ENCODE assay signal across 11 mouse cellular contexts in genomic region chr3:107040408-107040807, GRCm38 (mm10). TPM values are rescaled to one million over a fixed set of nuclear protein-coding genes. Genes with fewer than 3 reads are reported as not detected.
A peak's percentile ranks its signal among the peaks of the same experiment; 100 is the strongest.
DNase-seq lines count a peak whose midpoint lies in the region; ATAC-seq lines count a peak whose summit lies in the region.
"Had no signal": no experiment of that assay in that cellular context is flagged by ENCODE, and none has a peak within 500 bp of the region (broad histone marks: within the 10 kb centered on the region; RNA-seq: fewer than 3 reads in every experiment).

No protein-coding gene starts in this region.

- H3K27ac ChIP-seq in hindbrain, embryonic 11.5 days (ENCODE audit: low read depth, low read length): no peak overlapping the region
- H3K27ac ChIP-seq in midbrain, embryonic 15.5 days: no peak overlapping the region
- H3K27ac ChIP-seq: liver, embryonic 13.5 days had no signal

- WGBS in hindbrain, embryonic 11.5 days: 89% methylated on average over 3 of the region's 3 CpGs
- 83% methylated on average over 3 of the region's 3 CpGs for WGBS in midbrain, embryonic 15.5 days

- H3K4me2 ChIP-seq in hindbrain, embryonic 11.5 days (replicated peaks; ENCODE audit: low read depth, low read length): peak overlapping the region; percentile 21; the same call in 1 of the 2 replicates
- H3K4me2 ChIP-seq in midbrain, embryonic 15.5 days: peak overlapping the region; percentile 65
- H3K4me2 ChIP-seq: liver, embryonic 13.5 days had no signal

- no peak overlapping the region for H3K9ac ChIP-seq in hindbrain, embryonic 11.5 days (ENCODE audit: low read depth, low read length)
- H3K9ac ChIP-seq in midbrain, embryonic 15.5 days: no peak overlapping the region
- H3K9ac ChIP-seq: liver, embryonic 13.5 days had no signal

- H3K4me1 ChIP-seq in hindbrain, embryonic 11.5 days (replicated peaks; ENCODE audit: control insufficient read depth, insufficient read depth, low read length): peaks cover 3% of the 10 kb centered on the region; the same call in 1 of the 2 replicates
- peaks cover 51% of the 10 kb centered on the region for H3K4me1 ChIP-seq in midbrain, embryonic 15.5 days

- no peaks in the 10 kb centered on the region for H3K9me3 ChIP-seq in hindbrain, embryonic 11.5 days (ENCODE audit: control insufficient read depth, low read length)
- H3K9me3 ChIP-seq in midbrain, embryonic 15.5 days: no peaks in the 10 kb centered on the region
- H3K9me3 ChIP-seq: liver, embryonic 13.5 days had no signal

- H3K27me3 ChIP-seq in hindbrain, embryonic 11.5 days (ENCODE audit: control insufficient read depth, insufficient read depth, low read length): peaks cover 3% of the 10 kb centered on the region; the same call in 1 of the 2 replicates
- no peaks in the 10 kb centered on the region for H3K27me3 ChIP-seq in midbrain, embryonic 15.5 days (replicated peaks)

- intact Hi-C loops in gastrocnemius, postnatal 14 days (cut with DNase I; ENCODE audit: low total_unique reads): no loop called here
- intact Hi-C loops in gastrocnemius, postnatal 36 days (cut with DNase I): no loop called here

- H3K4me3 ChIP-seq in hindbrain, embryonic 11.5 days (ENCODE audit: low read depth, low read length): no peak overlapping the region
- H3K4me3 ChIP-seq in midbrain, embryonic 15.5 days: peak overlapping the region; percentile 70
- H3K4me3 ChIP-seq: erythroblast, embryonic 14.5 days; liver, embryonic 13.5 days had no signal

- peak; percentile 68 for DNase-seq in CD4-positive helper T cell, adult 2 months (ENCODE audit: low read depth, low spot score)
- peak; percentile 12 for DNase-seq in T-cell, adult 2 months (ENCODE audit: low spot score)
- DNase-seq in hindbrain, embryonic 11.5 days (ENCODE audit: low spot score): no peak
- no peak for DNase-seq in gastrocnemius, postnatal 14 days
- DNase-seq in spleen, postnatal 36 days (ENCODE audit: low spot score in 2 of 2): no peak
- no peak for DNase-seq in gastrocnemius, postnatal 36 days
- DNase-seq: heart, postnatal 14 days; liver, embryonic 13.5 days had no signal

- ATAC-seq in hindbrain, embryonic 11.5 days (ENCODE audit: low FRiP score): no peak
- ATAC-seq in midbrain, embryonic 15.5 days (replicated peaks): no peak
- ATAC-seq: activated CD4-positive, CD25-positive, alpha-beta regulatory T cell, adult 4 months had no signal

- no peaks in the 10 kb centered on the region for H3K36me3 ChIP-seq in hindbrain, embryonic 11.5 days (ENCODE audit: control insufficient read depth, insufficient read depth, low read length)
- no peaks in the 10 kb centered on the region for H3K36me3 ChIP-seq in midbrain, embryonic 15.5 days (replicated peaks)
- H3K36me3 ChIP-seq: liver, embryonic 13.5 days had no signal

RNA-seq across cellular contexts. Expression of gene Kcna3, which starts 4.4 kb away (rescaled TPM):
- polyA plus RNA-seq in hindbrain, embryonic 11.5 days (2014; fragmentation: Nextera tagmentation; extraction: Ambion mirVana): 4.6 and 4.7 TPM in 2 replicates
- 18.8 and 22.1 TPM in 2 replicates for polyA plus RNA-seq in midbrain, embryonic 15.5 days (2015; fragmentation: Nextera tagmentation; extraction: Ambion mirVana)
- under 1 TPM in 1 of 2 experiments, not detected in 1; 0.20 TPM for total RNA-seq in gastrocnemius, postnatal 14 days (2021)
- under 1 TPM in 1 of 2 experiments, not detected in 1; 0.54 TPM for total RNA-seq in gastrocnemius, postnatal 36 days (2021)
- polyA plus RNA-seq: erythroblast, embryonic 14.5 days had no signal

Comparison
In these comparisons a context has a peak if more than half of its experiments do, and no peak if none do; other contexts are left out.
1. DNase-seq: peak in CD4-positive helper T cell, adult 2 months (single experiment) and T-cell, adult 2 months (single experiment); none in hindbrain, embryonic 11.5 days (single experiment), gastrocnemius, postnatal 14 days (single experiment), spleen, postnatal 36 days (0 of 2) and gastrocnemius, postnatal 36 days (0 of 2).